Mouse (Mus musculus): ENCODE results near the gene Syne2.

The Syne2 gene

DNA sequence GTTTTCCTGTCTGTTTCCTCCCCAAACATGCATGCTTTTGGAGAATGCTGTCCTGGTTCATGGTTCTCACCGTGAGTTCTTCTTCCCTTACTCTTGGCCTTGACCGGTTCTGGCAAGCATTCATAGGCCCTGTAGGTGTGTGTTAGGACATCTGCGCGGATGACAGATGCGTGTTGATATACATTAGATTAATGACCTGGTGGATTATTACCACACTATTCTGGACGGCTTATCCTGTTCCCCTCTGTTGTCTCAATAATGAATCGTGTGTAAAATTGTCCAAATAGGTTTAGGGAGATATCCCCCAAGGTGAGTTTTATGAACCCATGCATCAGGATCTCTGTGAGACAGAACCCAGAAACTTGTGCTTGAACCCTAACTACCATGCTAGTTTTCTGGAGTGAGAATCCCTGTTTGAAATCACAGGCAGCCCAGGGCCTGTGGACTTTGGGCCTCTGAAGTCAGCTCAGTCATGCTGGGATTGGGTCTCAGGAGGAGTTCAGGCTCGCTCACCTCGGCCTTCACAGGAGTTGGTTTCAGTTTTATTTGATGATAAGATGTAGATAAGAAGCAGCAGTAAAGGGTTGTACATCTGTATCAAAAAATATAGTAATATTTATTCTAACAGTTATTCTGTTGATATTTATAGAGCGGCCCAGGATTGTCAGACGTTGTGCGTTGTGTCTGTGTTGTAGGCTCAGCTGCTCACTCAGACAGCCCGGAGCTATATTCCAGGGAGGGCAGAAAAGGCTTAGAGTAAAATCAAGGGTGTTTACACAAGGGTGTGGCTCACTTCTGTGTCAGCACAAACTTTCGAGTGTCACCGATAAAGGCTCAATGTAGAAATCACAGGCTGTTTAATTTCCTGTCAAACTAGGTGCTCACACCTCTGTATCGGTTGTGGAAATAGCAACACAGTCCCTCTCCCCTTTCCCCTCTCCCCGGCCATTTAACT is 48.8 kb downstream of the Syne2 start:
- no peak for DNase-seq (ENCODE audit: low spot score in 2 of 2)

DNA sequence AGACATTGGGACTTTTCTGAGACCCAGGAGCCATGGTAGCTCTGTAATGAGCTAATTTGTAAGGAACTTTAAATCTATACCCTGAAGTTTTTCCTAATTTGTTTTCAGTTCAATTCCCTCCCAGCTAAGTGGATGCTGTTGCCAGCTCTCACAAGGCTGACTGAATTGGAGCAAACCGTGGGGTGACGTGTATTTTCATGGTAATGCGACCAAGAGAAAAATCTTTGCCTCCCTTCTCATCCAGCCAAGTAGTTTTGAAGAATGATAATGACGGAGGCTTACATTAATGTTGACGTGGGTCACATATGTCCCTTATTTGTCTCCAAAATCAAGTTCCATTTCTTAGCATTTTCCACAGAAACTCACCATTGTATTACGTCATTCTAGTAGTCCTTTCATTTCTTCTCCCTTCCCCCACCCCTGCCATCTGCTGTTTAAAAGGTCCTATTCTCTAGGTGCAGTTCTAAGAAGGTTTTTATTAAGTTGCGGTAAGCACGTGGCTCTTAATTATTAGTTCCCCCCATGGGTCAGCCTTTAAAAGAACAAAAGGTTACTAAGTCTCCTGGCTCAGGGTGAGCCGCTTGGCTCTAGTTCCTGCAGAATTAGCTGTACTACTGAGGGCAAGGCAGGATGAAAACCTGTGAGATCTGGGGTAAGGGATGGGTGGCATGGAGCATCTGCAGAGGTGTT is 55.8 kb downstream of the Syne2 start:
- no peak for DNase-seq (ENCODE audit: low spot score in 2 of 2)

DNA sequence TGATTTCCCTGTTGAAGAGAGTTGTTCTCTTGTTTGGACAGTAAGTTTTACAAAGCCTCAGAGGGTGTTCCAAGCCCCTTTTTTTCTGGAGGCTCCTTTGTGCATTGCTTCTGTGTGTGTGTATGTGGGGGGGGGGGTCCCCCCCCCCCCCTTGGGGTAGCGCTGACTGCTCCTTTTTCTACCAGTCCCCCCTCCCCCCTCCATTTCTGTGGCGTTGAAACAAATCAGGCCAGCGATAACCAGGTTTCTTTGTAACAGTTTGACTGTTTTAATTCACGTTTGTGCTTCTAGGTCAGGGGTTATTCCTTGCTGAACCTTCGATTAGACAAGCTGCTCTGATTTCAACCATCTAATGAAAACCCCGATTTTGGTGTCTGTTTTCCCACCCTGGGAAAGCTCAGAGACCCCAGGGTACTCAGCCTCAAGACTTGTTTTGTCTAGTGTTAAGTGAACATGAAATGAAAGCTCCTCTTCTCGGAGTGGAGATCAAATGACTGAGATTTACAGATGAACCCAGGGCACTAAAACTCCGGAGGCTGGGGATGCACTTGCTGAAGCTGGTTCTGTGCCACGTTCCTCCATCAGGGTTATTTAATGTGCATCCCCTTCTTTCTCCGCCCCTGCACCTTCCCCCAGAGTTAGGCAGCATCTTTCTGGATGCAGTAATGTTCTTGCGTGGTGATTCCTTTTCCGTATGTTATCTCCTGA is 56.5 kb downstream of the Syne2 start:
- no peak for DNase-seq (ENCODE audit: low spot score in 2 of 2)

DNA sequence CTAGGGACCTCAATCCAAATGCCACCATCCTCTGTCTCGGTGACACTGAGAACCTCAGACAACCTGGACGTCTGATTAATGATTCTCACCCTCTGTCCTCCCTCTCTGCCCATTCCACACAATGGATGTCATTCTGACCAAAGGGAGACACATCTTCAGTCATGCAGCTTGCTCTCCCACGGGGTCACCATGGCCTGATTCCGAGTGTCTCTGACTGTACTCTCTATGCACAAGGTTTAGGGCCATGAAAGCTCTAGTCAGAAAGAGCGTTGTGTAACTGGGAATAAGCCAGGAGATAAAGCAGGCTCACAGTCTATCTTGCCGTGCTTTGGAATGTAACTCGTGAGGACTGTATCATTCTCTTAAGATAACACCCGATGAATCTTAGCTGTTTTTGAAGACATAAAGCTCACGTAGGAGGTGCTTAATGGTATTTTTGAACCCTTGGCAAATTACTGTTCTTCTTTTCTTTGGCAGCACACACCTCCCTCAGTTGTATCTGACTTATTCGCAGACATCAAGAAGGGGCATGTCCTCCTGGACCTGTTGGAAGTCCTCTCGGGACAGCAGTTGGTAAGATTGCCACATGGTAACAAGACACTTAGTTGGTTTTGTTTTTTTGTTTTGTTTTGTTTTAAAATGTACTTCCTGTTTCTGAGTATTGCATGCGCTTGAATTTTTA is 61.8 kb downstream of the Syne2 start:
- no peak for DNase-seq (ENCODE audit: low spot score in 2 of 2)

DNA sequence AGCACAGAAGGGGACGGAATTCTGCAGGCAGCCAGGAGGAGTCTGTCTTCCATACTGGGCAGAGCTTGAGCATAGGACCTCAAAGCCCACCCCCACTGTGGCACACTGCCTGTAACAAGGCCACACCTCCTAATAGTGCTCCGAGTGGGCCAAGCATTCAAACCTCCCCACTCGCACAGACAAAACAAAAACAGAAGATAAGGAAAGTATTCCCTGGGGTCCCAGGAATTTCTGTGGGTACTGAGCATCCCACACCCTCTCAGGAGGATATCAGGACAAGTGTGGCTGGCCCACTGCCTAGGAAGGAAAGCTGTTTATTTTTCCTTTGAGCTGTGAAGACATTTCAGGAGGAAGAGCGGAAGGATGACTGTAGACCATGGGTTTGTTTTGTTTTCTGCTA is 63.6 kb downstream of the Syne2 start:
- no peak for DNase-seq (ENCODE audit: low spot score in 2 of 2)

DNA sequence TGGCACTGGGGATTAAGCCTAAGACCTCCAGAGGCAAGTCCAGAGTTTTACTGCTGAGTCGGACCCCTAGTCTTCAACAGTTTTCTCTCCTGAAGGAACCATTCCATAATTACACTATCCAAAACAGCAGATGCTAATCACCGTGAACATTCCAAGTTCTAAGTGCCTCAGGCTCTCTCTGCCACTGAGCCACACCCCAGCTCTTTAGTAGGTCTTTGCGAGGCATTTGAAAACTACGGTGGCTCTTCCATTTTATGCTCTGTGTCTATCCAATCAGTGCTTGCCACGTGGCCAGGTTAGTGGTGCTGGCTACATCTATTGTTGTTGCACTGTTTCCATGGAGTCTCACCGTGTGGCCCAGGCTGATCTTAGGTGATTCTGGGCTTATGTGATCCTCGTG is 68.2 kb downstream of the Syne2 start:
- no peak for DNase-seq (ENCODE audit: low spot score in 2 of 2)

DNA sequence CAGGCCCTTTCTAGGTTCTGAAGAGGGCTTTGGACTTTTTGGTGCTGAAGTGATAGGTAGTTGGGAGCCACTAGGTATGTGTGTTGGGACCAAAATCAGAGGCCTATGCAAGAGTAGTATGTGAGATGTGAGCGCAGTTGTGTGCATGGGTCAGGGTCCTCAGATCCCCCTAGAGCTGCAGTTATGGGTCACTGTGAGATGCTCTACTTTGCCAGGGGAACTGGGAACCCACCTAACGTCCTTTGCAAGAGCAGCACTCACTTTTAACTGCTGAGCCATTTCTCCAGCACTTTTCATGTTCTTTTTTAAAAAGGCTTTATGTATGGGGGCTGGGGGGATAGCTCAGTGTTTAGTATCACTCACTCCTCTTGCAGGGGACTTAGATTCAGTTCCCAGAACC is 69.0 kb downstream of the Syne2 start:
- no peak for DNase-seq (ENCODE audit: low spot score in 2 of 2)

DNA sequence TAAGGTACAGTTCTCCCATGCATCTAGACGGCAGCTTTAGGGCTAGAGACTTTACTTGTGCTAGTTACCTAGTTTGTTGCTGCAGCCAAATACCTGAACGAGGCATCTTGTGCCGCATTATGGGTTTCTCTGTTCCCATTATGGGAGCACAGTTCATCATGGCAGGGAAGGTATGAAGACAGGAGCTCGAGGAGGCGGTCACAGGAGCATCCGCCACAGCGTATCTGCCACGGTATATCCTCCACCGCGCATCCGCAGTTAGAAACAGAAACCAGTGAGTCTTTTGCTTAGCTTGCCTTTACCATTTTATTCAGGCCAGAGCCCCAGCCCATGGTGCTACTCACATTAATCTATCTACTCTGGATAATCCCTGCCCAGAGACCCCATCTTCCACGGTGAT is 70.8 kb downstream of the Syne2 start:
- no peak for DNase-seq (ENCODE audit: low spot score in 2 of 2)

DNA sequence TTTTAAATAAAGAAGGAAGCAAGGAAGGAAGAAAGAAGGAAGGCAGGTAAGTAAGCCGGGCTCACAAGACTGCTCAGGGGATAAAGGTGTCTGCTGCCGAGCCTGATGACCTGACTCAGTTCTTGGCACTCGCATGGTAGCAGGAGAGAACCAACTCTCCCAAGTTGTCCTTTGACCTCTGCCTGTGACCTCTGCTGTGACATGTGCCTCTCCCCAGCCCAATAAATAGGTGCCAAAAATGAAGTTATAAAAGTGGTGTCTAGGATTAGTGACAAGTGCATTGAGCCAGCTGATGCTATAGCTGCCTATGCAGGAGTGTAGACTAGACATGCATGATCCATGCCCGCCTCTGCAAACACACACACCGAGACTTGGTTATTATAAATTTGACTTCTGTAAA is 73.3 kb downstream of the Syne2 start:
- DNase-seq (ENCODE audit: low spot score in 2 of 2), result no peak

DNA sequence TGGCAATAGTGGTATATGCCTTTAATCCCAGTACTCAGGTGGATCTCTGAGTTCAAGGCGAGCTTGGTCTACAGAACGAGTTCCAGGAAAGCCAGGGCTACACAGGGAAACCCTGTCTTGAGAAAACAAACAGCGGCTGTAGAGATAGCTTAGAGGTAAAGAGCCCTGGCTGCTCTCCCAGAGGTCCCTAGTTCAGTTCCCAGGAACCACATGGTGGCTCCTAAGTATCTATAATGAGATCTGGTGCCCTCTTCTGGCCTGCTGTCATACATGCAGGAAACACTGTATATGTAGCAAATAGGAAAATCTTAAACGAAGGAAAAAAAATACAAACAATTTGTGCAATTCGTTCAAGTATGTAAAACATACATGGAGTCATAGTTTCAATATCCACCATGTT is 75.5 kb downstream of the Syne2 start:
- no peak for DNase-seq (ENCODE audit: low spot score in 2 of 2)

DNA sequence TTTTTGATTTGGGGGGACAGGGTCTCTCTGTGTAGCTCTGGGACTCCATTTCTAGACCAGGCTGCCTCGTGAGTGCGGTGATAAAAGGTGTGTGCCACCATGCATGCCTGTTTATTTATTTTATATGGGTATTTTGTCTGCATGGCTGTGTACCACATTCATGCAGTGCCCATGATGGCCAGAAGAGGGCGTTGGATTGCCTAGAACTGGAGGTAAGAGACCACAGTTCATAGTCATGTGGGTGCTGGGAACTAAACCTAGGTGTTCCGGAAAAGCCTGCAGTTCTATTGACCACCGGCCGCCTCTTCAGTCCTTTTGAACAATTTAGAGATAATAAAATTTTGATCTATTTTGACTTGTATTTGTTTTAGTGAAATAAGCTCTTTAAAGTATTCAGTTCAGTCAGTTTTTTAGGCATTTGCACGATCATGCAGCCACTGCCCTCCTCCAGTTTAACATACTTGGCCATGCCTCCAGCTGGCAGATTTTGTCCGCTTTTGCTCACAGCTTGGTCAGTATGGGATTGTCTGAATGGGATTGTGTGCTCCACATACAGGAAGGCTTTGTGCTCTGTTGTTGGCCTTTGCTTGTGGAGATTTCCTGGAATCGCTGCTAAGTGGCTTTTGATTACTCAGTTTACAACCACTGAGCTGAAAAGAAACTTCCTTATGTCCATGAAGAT is 76.5 kb downstream of the Syne2 start:
- no peak for DNase-seq (ENCODE audit: low spot score in 2 of 2)

DNA sequence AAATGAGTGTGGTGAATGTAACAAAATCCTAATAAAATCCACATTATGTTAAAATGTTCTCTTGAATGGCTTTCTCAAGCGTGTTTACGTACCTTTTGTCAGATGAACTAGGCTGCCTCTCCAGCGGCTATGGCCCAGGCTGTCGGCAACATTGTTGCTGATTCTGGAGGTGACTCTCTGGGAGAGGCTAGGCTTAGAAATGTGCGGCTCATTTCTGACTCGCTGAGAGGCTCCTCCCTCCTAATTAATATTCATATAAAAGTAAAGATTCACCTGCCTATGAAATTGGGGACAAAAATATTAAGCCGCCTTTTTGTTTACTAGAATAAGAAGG is 77.0 kb downstream of the Syne2 start:
- no peak for DNase-seq (ENCODE audit: low spot score in 2 of 2)

DNA sequence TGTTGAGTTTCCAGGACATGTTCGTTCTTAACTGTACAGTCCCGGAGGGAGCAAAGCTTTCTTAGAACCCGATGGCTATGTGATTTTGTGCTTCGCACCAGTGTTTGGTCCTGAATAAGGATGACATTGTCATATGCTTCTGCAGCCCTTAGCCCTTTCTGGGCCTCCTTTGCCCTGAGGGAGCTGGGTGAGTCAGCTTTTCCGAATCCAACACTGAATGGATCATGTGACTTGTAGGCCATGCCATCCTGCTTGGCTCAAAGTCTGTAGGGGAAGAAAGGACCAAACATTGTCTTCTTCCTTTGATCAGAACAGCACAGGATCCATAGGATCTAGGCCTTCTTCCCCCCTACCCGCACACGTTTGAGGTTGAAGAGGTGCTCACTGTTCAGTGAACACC is 79.9 kb downstream of the Syne2 start:
- no peak for DNase-seq (ENCODE audit: low spot score in 2 of 2)

DNA sequence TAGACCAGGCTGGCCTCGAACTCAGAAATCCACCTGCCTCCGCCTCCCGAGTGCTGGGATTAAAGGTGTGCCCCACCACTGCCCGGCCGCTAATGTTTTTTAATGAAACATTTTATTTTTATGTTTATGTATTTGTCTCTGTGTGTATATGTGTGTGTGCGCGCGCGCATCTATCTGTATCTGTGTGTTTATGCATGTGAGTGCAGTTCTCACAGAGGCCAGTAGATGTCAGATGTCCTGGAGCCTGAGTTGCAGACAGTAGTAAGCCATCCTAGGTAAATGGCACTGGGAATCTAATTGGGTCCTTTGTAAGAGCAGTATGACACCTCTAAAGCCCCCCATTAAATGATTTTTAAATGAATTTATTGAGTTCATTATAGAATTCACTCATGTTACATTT is 83.8 kb downstream of the Syne2 start:
- DNase-seq (ENCODE audit: low spot score in 2 of 2), result no peak

DNA sequence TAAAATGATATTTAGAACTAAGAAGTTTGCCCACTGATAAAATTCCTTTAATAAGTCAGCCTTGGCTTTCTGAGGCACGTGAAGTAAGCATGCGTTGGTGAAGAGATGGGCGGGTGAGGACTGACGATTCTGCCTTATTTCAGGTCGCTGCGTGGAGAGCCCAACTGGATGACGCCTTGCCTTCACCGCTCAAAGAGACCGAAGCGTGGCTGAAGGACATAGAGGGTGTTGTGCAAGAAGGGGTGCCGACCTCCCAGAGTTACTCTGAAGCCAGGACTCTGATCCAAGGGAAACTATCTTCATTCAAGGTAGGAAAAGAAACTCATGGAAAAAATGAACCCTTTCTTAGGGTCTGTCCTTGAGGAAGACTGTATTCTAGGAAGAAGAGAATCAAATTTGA is 86.1 kb downstream of the Syne2 start:
- no peak for DNase-seq (ENCODE audit: low spot score in 2 of 2)

DNA sequence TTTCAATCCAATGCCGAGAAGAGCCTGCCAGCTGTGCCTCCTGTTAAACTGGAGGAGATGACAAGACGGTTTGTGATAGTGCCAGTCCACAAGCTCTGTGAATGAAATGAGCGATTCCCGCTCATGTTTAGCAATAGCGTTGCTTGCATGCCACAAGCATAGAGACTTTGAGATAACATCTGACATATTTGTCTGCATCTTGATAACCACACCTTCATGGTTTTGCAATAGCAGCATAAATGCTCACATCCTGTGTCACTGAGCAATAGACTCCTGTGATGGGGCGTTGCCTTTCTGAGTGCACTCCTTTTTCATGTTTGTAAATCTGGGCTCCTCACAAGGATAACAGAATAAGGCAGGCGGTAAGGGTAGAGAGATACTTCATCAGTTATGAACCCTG is 87.4 kb downstream of the Syne2 start:
- DNase-seq (ENCODE audit: low spot score in 2 of 2), result no peak

DNA sequence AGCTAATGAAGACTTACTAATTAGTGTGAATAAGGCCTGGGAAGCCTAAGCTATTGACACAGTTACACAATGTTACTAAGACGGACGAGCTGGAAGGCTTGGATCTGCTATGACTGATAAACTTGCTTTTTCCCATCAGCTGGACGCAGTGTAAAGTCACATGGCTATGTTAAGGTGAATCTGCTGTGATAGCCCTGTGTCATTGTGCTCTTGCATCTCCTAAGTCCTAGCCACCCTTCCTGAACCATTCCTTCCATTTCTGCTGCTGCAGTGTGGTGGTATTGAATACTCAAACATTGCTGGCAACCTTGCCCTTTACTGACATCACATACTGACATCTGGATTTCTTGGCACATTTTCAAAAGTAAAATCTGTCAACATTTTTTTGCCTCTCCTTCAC is 90.5 kb downstream of the Syne2 start:
- no peak for DNase-seq (ENCODE audit: low spot score in 2 of 2)

DNA sequence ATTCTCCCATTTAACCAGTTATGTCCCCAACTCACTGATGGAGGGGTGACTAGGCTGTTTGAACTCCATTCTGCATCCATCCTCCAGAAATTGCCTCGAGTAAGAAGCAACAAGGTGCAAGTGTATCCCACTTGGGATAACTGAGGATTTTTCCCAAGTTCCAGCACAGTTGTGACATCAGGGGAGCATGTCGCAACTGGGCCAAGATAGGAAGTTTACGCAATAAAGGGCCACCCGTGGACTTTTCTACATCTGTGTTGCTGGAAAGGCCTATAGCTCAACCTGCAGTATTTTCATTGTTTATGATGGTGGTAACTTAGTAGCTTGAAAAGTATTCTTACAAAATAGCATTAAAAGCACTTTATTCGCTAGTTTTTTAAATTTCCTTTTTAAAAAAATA is 97.8 kb downstream of the Syne2 start:
- no peak for DNase-seq (ENCODE audit: low spot score in 2 of 2)

DNA sequence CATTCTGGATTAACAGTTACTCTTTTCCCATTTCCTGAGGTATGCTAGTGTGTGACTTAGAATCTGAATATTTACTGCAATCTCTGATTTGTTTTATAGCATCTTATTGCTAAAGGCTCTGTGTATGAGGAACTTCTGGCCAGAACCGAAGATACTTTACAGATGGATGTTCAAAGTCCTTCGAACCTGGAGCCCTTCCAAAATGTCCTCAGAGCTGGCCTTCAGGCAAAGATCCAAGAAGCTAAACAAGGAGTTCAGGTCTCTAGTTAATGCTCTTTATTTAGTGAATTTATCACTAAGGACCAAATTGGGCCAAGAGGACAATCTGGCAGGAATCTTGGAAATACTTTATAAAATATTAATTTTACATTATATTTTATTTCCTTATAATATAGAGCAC is 100.5 kb downstream of the Syne2 start:
- no peak for DNase-seq (ENCODE audit: low spot score in 2 of 2)

DNA sequence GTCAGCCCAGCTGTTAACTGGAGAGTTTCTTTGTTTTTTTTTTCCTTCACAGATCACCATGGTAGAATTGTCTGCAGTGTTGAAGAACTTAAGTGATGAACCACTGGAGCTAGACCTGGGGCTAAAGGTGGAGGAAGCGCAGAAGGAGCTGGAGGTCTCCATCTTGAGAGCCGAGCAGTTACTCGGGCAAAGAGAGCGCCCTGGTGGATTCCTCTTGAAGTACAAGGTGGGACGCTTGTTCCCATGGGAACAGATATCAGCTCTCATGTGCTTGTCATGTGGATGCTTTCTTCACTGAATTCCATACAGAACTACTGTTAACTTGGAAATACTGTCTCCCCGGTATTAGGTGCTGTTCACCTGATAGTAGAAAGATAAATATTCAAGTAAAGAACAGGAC is 101.0 kb downstream of the Syne2 start:
- DNase-seq (ENCODE audit: low spot score in 2 of 2), result peak; percentile 20 to 54

DNA sequence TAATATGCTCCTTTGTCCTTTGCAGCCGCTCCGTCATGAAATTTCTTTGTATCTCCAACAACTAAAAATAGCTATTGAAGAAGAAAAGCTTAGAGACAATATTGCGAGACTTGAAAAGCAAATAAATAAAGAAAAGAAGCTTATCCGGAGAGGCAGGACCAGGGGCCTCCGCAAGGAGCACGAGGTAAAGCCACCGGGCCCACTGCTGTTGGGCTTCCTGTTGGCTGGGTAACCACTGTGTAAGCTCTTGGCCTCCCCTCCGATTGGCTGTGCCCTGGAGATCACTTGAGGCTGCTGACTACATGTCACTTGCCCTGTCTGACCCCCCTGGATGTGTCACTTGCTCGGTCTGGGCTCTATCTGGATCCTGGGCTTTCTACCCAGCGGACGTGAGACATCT is 105.0 kb downstream of the Syne2 start:
- no peak for DNase-seq (ENCODE audit: low spot score in 2 of 2)

DNA sequence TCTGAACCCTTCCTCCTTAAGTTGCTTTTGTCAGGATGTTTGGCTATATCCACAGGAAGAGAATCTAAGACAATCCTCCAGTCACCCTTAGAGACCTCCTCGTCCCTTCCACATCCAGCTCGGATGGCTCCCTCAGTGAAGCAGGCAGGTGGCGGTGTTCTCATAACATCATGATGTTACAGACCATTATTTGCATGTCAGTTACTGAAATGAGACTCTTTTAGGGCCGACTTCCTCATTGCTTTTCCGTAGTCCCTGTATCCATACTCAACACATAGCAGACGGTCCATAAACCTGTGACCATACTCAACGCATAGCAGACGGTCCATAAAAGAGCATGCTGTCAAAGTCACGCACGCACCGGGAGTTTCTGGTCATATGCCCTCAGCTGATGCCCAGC is 106.9 kb downstream of the Syne2 start:
- DNase-seq (ENCODE audit: low spot score in 2 of 2), result no peak

Data from left cerebral cortex, adult 9 months (tissue).